8 mouse cellular contexts compared by ENCODE assay signal in genomic region chr3:122984249-122985182, GRCm38 (mm10). TPM values are rescaled to one million over a fixed set of nuclear protein-coding genes. Genes with fewer than 3 reads are reported as not detected.
DNase-seq lines count a peak whose midpoint lies in the region; ATAC-seq lines count a peak whose summit lies in the region.

Gene Usp53, minus strand, starts transcription at chr3:122984510.

- H3K27ac ChIP-seq in hindbrain, embryonic 15.5 days (replicated peaks): peak within 1 kb of the TSS; percentile 95

- peaks cover 16% of the 10 kb centered on the region for H3K4me1 ChIP-seq in hindbrain, embryonic 15.5 days (replicated peaks)

- peak within 1 kb of the TSS; percentile 65 for H3K4me2 ChIP-seq in hindbrain, embryonic 15.5 days

- H3K36me3 ChIP-seq in hindbrain, embryonic 15.5 days: no peaks in the 10 kb centered on the region

- peak within 1 kb of the TSS; percentile 78 for H3K9ac ChIP-seq in hindbrain, embryonic 15.5 days

- H3K27me3 ChIP-seq in hindbrain, embryonic 15.5 days: no peaks in the 10 kb centered on the region

- peak; percentile 98 for ATAC-seq in hindbrain, embryonic 15.5 days (ENCODE audit: low FRiP score, low read depth)

- peak; percentile 98 for DNase-seq in ZHBTc4 (ENCODE audit: low read depth, low spot score)
- peak; percentile 92 to 96 for DNase-seq in cerebellum, postnatal 4 days (ENCODE audit: low spot score in 2 of 2)
- DNase-seq in gastrocnemius, adult 18-20 months (ENCODE audit: low spot score): peak; percentile 89
- DNase-seq in left cerebral cortex, adult 11 months (ENCODE audit: low spot score): peak; percentile 92
- peak; percentile 94 for DNase-seq in lung, postnatal 36 days
- peak; percentile 92 for DNase-seq in retina, embryonic 14.5 days (ENCODE audit: low spot score)
- DNase-seq in thymus, postnatal 36 days: peak; percentile 85 to 90

- WGBS in hindbrain, embryonic 15.5 days: under 1% methylated on average over 88 of the region's 94 CpGs

- H3K4me3 ChIP-seq in hindbrain, embryonic 15.5 days: peak within 1 kb of the TSS; percentile 80

- H3K9me3 ChIP-seq in hindbrain, embryonic 15.5 days: no peaks in the 10 kb centered on the region

RNA-seq across cellular contexts. Expression of gene Usp53, which starts in this region (rescaled TPM):
- total RNA-seq in gastrocnemius, adult 18-20 months (2021): 10 to 100 TPM; 11.3 to 11.4 TPM
- polyA plus RNA-seq in hindbrain, embryonic 15.5 days (2015; fragmentation: Nextera tagmentation; extraction: Ambion mirVana): 8.6 and 12.1 TPM in 2 replicates

Comparison
In these comparisons a context has a peak if more than half of its experiments do, and no peak if none do; other contexts are left out.
1. Peak in every context shown above with its lines: DNase-seq, ATAC-seq, H3K4me3 ChIP-seq and H3K27ac ChIP-seq.